Mouse (Mus musculus) liver, postnatal 0 days (tissue): ENCODE data around the gene Pdcd1.

Experiments
- CTCF ChIP-seq: sonication (generic); IDR thresholded peaks from 2 replicates; pipeline ENCODE4 v1.5.1; 2016; ENCODE audit warnings: antibody characterized with exemption, low read depth
- EP300 ChIP-seq: IDR thresholded peaks from 2 replicates; pipeline ENCODE4 v1.6.1; 2016; ENCODE audit warnings: antibody characterized with exemption, low read depth, mild to moderate bottlenecking

- no peak for TF ChIP-seq CTCF
- no peak for TF ChIP-seq EP300
Measured at GRCm38 (mm10) chr1:94078314-94078713, 26.0 kb upstream of the Pdcd1 start.
